Mouse (Mus musculus): ENCODE measurements around the gene Btn2a2.

Gene Btn2a2

GRCm38 (mm10) chr13:23448758-23449157 lies 39.9 kb downstream of the Btn2a2 start:
- DNase-seq (ENCODE audit: low spot score in 2 of 2) = no peak

- peak in 1 of 2 experiments; percentile 95 for DNase-seq (ENCODE audit: low spot score in 2 of 2)
These were observed 42.1 kb downstream of the Btn2a2 start for GRCm38 (mm10) chr13:23446498-23446952.

GRCm38 (mm10) chr13:23445561-23446320 lies 42.9 kb downstream of the Btn2a2 start:
- DNase-seq (ENCODE audit: low spot score in 2 of 2) = peak; percentile 81 to 97

- DNase-seq (ENCODE audit: low spot score in 2 of 2) = no peak
These were observed 43.5 kb downstream of the Btn2a2 start for GRCm38 (mm10) chr13:23445156-23445555.

GRCm38 (mm10) chr13:23444451-23444850 lies 44.2 kb downstream of the Btn2a2 start:
- DNase-seq (ENCODE audit: low spot score in 2 of 2) = no peak

- DNase-seq (ENCODE audit: low spot score in 2 of 2) = no peak
These were observed 48.8 kb downstream of the Btn2a2 start for GRCm38 (mm10) chr13:23439901-23440300.

GRCm38 (mm10) chr13:23438521-23438920 lies 50.1 kb downstream of the Btn2a2 start:
- peak in 1 of 2 experiments; percentile 65 for DNase-seq (ENCODE audit: low spot score in 2 of 2)

- DNase-seq (ENCODE audit: low spot score in 2 of 2) = peak in 1 of 2 experiments; percentile 95
These were observed 50.7 kb downstream of the Btn2a2 start for GRCm38 (mm10) chr13:23437908-23438307.

- DNase-seq (ENCODE audit: low spot score in 2 of 2) = peak in 1 of 2 experiments; percentile 64
These were observed 51.5 kb downstream of the Btn2a2 start for GRCm38 (mm10) chr13:23436861-23437822.

GRCm38 (mm10) chr13:23436231-23436661 lies 52.4 kb downstream of the Btn2a2 start:
- DNase-seq (ENCODE audit: low spot score in 2 of 2) = peak in 1 of 2 experiments; percentile 65

- DNase-seq (ENCODE audit: low spot score in 2 of 2) = no peak
These were observed 53.0 kb downstream of the Btn2a2 start for GRCm38 (mm10) chr13:23435676-23436075.

- DNase-seq (ENCODE audit: low spot score in 2 of 2) = no peak
These were observed 53.4 kb downstream of the Btn2a2 start for GRCm38 (mm10) chr13:23435241-23435640.

GRCm38 (mm10) chr13:23434426-23434825 lies 54.2 kb downstream of the Btn2a2 start:
- DNase-seq (ENCODE audit: low spot score in 2 of 2) = no peak

- no peak for DNase-seq (ENCODE audit: low spot score in 2 of 2)
These were observed 54.9 kb downstream of the Btn2a2 start for GRCm38 (mm10) chr13:23433801-23434200.

- DNase-seq (ENCODE audit: low spot score in 2 of 2) = no peak
These were observed 55.5 kb downstream of the Btn2a2 start for GRCm38 (mm10) chr13:23433206-23433605.

GRCm38 (mm10) chr13:23432562-23433201 lies 56.0 kb downstream of the Btn2a2 start:
- DNase-seq (ENCODE audit: low spot score in 2 of 2) = peak in 1 of 2 experiments; percentile 99

GRCm38 (mm10) chr13:23431351-23431771 lies 57.3 kb downstream of the Btn2a2 start:
- DNase-seq (ENCODE audit: low spot score in 2 of 2) = peak in 1 of 2 experiments; percentile 91

GRCm38 (mm10) chr13:23430734-23431133 lies 57.9 kb downstream of the Btn2a2 start:
- peak in 1 of 2 experiments; percentile 83 for DNase-seq (ENCODE audit: low spot score in 2 of 2)

- no peak for DNase-seq (ENCODE audit: low spot score in 2 of 2)
These were observed 58.8 kb downstream of the Btn2a2 start for GRCm38 (mm10) chr13:23429771-23430380.

- DNase-seq (ENCODE audit: low spot score in 2 of 2) = no peak
These were observed 60.3 kb downstream of the Btn2a2 start for GRCm38 (mm10) chr13:23428166-23428993.

Data from left cerebral cortex, adult 9 months (tissue).